ENCODE assay signal across 16 mouse cellular contexts in the genomic region with DNA sequence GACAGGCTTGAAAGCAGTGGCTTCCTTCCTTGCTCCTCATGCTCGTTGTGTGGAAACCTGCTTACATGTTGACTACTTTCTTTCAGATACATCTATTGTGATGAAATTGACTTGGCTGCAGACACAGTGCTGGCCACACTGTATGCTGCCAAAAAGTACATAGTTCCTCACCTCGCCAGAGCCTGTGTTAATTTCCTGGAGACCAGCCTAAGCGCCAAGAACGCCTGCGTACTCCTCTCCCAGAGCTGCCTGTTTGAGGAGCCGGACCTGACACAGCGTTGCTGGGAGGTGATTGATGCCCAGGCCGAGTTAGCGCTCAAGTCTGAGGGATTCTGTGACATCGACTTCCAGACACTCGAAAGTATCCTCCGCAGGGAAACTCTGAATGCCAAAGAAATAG. TPM values are rescaled to one million over a fixed set of nuclear protein-coding genes. Genes with fewer than 3 reads are reported as not detected.
DNase-seq lines count a peak whose midpoint lies in the region; ATAC-seq and TF ChIP-seq lines count a peak whose summit lies in the region.
"Had no signal": no experiment of that assay in that cellular context is flagged by ENCODE, and none has a peak within 500 bp of the region (broad histone marks: within the 10 kb centered on the region; RNA-seq: fewer than 3 reads in every experiment).

No protein-coding gene starts in this region.

- H3K4me3 ChIP-seq in heart, embryonic 12.5 days = no peak overlapping the region
- no peak overlapping the region for H3K4me3 ChIP-seq in liver, adult 2 months (ENCODE audit: insufficient read depth, low read depth, low read length)
- H3K4me3 ChIP-seq in liver, embryonic 12.5 days = no peak overlapping the region
- H3K4me3 ChIP-seq: hindbrain, embryonic 13.5 days; stomach, embryonic 15.5 days had no signal

- ATAC-seq in heart, embryonic 12.5 days (ENCODE audit: insufficient number of reproducible peaks, low FRiP score) = no peak
- no peak for ATAC-seq in liver, embryonic 12.5 days
- ATAC-seq: forebrain, embryonic 14.5 days had no signal

- TF ChIP-seq CTCF in liver, adult 2 months (IDR thresholded peaks at IDR 0.05; ENCODE audit: low read depth, low read length) = no peak

- H3K4me1 ChIP-seq in heart, embryonic 12.5 days (replicated peaks) = peaks cover 20% of the 10 kb centered on the region
- H3K4me1 ChIP-seq in liver, adult 2 months (ENCODE audit: control insufficient read depth, insufficient read depth, low read length) = no peaks in the 10 kb centered on the region; the same call in 1 of the 2 replicates
- peaks cover 10% of the 10 kb centered on the region; the same call in 1 of the 2 replicates for H3K4me1 ChIP-seq in liver, embryonic 12.5 days
- H3K4me1 ChIP-seq: stomach, embryonic 15.5 days had no signal

- H3K9ac ChIP-seq in heart, embryonic 12.5 days = no peak overlapping the region
- H3K9ac ChIP-seq in liver, adult 2 months (ENCODE audit: low read depth, low read length) = no peak overlapping the region
- H3K9ac ChIP-seq in liver, embryonic 12.5 days = no peak overlapping the region
- H3K9ac ChIP-seq: hindbrain, embryonic 13.5 days; stomach, embryonic 15.5 days had no signal

- WGBS in heart, embryonic 12.5 days = 88% methylated on average over 12 of the region's 12 CpGs
- 69% methylated on average over 12 of the region's 12 CpGs for WGBS in liver, adult 2 months
- 80% methylated on average over 12 of the region's 12 CpGs for WGBS in liver, embryonic 12.5 days (ENCODE audit: insufficient replicate concordance)

- no peak for TF ChIP-seq POLR2A in liver, adult 2 months (IDR thresholded peaks at IDR 0.05; ENCODE audit: extremely low read depth, insufficient read depth, low read length)

- no peaks in the 10 kb centered on the region for H3K27me3 ChIP-seq in heart, embryonic 12.5 days (replicated peaks)
- no peaks in the 10 kb centered on the region for H3K27me3 ChIP-seq in liver, adult 2 months (ENCODE audit: control insufficient read depth, insufficient read depth, low read length)
- H3K27me3 ChIP-seq in liver, embryonic 12.5 days (replicated peaks) = no peaks in the 10 kb centered on the region
- H3K27me3 ChIP-seq: hindbrain, embryonic 13.5 days; stomach, embryonic 15.5 days had no signal

- no peak overlapping the region for H3K27ac ChIP-seq in heart, embryonic 12.5 days (ENCODE audit: poor library complexity, severe bottlenecking)
- no peak overlapping the region for H3K27ac ChIP-seq in liver, adult 2 months (replicated peaks; ENCODE audit: insufficient read depth, low read depth, low read length)
- no peak overlapping the region for H3K27ac ChIP-seq in liver, embryonic 12.5 days
- H3K27ac ChIP-seq: hindbrain, embryonic 13.5 days; stomach, embryonic 15.5 days had no signal

- peak; percentile 96 for DNase-seq in heart, adult 11 months
- peak; percentile 54 for DNase-seq in liver, adult 2 months (ENCODE audit: extremely low read depth, low read depth, low spot score)
- DNase-seq in cerebellum, adult 11-12 months = peak; percentile 87
- peak; percentile 76 to 79 for DNase-seq in cerebellum, postnatal 25 days
- DNase-seq in thymus, postnatal 10 days (ENCODE audit: low spot score in 2 of 2) = no peak
- no peak for DNase-seq in ovary, postnatal 36 days (ENCODE audit: low spot score)
- DNase-seq: kidney, adult 18-20 months; liver; midbrain, embryonic 14.5 days; thymus, postnatal 14 days had no signal

- no peaks in the 10 kb centered on the region for H3K79me2 ChIP-seq in liver, adult 2 months (ENCODE audit: control insufficient read depth, insufficient read depth, low read length)

- H3K9me3 ChIP-seq in heart, embryonic 12.5 days (replicated peaks) = 0 out of 2 replicates have a peak, but pooled peaks cover 3% of the 10 kb centered on the region
- no peaks in the 10 kb centered on the region for H3K9me3 ChIP-seq in liver, embryonic 12.5 days (replicated peaks)
- H3K9me3 ChIP-seq: hindbrain, embryonic 13.5 days; stomach, embryonic 15.5 days had no signal

- H3K4me2 ChIP-seq in heart, embryonic 12.5 days = no peak overlapping the region
- no peak overlapping the region for H3K4me2 ChIP-seq in liver, embryonic 12.5 days
- H3K4me2 ChIP-seq: hindbrain, embryonic 13.5 days; stomach, embryonic 15.5 days had no signal

- H3K36me3 ChIP-seq in heart, embryonic 12.5 days = peaks cover 35% of the 10 kb centered on the region
- peaks cover 1% of the 10 kb centered on the region; the same call in 1 of the 2 replicates for H3K36me3 ChIP-seq in liver, adult 2 months (ENCODE audit: control insufficient read depth, insufficient read depth, low read length)
- peaks cover 24% of the 10 kb centered on the region for H3K36me3 ChIP-seq in liver, embryonic 12.5 days

RNA-seq across cellular contexts. Expression of a gene that starts 27.0 kb away (rescaled TPM):
- 8.1 and 9.3 TPM in 2 replicates for polyA plus RNA-seq in heart, embryonic 12.5 days (2016; fragmentation: Nextera tagmentation; extraction: Ambion mirVana)
- total RNA-seq in liver, adult 2 months (2014; rRNA removed) = 2.7 and 3.6 TPM in 2 replicates
- 1.4 and 1.7 TPM in 2 replicates for polyA plus RNA-seq in liver, adult 2 months (2012; rRNA removed)
- 3.0 and 3.1 TPM in 2 replicates for polyA plus RNA-seq in liver, embryonic 12.5 days (2016; fragmentation: Nextera tagmentation; extraction: Ambion mirVana)
- total RNA-seq: MEL had no signal

Comparison
In these comparisons a context has a peak if more than half of its experiments do, and no peak if none do; other contexts are left out.
1. DNase-seq: peak in heart, adult 11 months (single experiment), liver, adult 2 months (single experiment), cerebellum, adult 11-12 months (single experiment) and cerebellum, postnatal 25 days (2 of 2); none in thymus, postnatal 10 days (0 of 2) and ovary, postnatal 36 days (single experiment).